Mouse (Mus musculus) hindbrain, embryonic 14.5 days (tissue): ENCODE data around the gene Olfr297. TPM values are rescaled to one million over a fixed set of nuclear protein-coding genes. Genes with fewer than 3 reads are reported as not detected.

ENCODE experiments used
- ATAC-seq: fragments of 200-750 bp; cut with Nextera tagmentation; 2 replicates; pipeline ENCODE4 v1.8.0; 2017; ENCODE audit warnings: moderate number of reproducible peaks, mild to moderate bottlenecking, moderate TSS enrichment, moderate library complexity; ENCODE audit not compliant: low FRiP score
- DNase-seq: peaks from one replicate; pipeline ENCODE4 v3.0.0-alpha.2; 2015; ENCODE audit warnings: low spot score
- H3K27ac ChIP-seq: fragments of 300-500 bp; sonication (generic); 2 replicates; pipeline ENCODE4 v1.5.1; 2014; ENCODE audit warnings: mild to moderate bottlenecking, moderate library complexity
- H3K27me3 ChIP-seq: fragments of 300-500 bp; sonication (generic); 2 replicates; pipeline ENCODE4 v1.6.1; 2014; ENCODE audit warnings: mild to moderate bottlenecking, low read length, mixed read lengths; ENCODE audit not compliant: control insufficient read depth, insufficient read depth
- H3K36me3 ChIP-seq: fragments of 300-500 bp; sonication (generic); replicated peaks from 2 replicates; pipeline ENCODE4 v1.6.1; 2014; ENCODE audit not compliant: control insufficient read depth, insufficient read depth
- H3K4me1 ChIP-seq: fragments of 300-500 bp; sonication (generic); replicated peaks from 2 replicates; pipeline ENCODE4 v1.6.1; 2014; ENCODE audit warnings: antibody characterized with exemption, low read length, mixed read lengths; ENCODE audit not compliant: control insufficient read depth, insufficient read depth
- H3K4me2 ChIP-seq: fragments of 300-500 bp; sonication (generic); replicated peaks from 2 replicates; pipeline ENCODE4 v1.6.1; 2014; ENCODE audit warnings: mild to moderate bottlenecking, moderate library complexity
- H3K4me3 ChIP-seq: fragments of 300-500 bp; sonication (generic); replicated peaks from 2 replicates; pipeline ENCODE4 v1.5.1; 2014; ENCODE audit warnings: mild to moderate bottlenecking, low read length
- H3K9ac ChIP-seq: fragments of 300-500 bp; sonication (generic); 2 replicates; pipeline ENCODE4 v1.6.1; 2014
- H3K9me3 ChIP-seq: fragments of 300-500 bp; sonication (generic); 2 replicates; pipeline ENCODE4 v1.6.1; 2016; ENCODE audit warnings: low read length; ENCODE audit not compliant: control insufficient read depth
- WGBS: fragments of 180-500 bp; shearing (Covaris S2); extraction: QIAGEN DNeasy Blood & Tissue Kit; methylation state at CpG from one replicate; pipeline ENCODE4 v1.1.7; 2014; 5-methylcytosine and 5-hydroxymethylcytosine counted together
- polyA plus RNA-seq: library from polyadenylated mRNA; unstranded; fragments of >200 nt; fragmentation: Nextera tagmentation; extraction: Ambion mirVana; gene quantifications from 2 replicates; pipeline ENCODE4 v1.2.1, GENCODE M21; 2014

Olfr297 gene
- polyA plus RNA-seq, result not detected in 2 replicates

GRCm38 (mm10) chr7:86519668-86520067, at the start of gene Olfr297:
Gene Olfr297 (plus strand): TSS chr7:86519968.
- H3K36me3 ChIP-seq, result no peaks in the 10 kb centered on the region
- H3K4me1 ChIP-seq, result no peaks in the 10 kb centered on the region
- DNase-seq, result no peak

DNA sequence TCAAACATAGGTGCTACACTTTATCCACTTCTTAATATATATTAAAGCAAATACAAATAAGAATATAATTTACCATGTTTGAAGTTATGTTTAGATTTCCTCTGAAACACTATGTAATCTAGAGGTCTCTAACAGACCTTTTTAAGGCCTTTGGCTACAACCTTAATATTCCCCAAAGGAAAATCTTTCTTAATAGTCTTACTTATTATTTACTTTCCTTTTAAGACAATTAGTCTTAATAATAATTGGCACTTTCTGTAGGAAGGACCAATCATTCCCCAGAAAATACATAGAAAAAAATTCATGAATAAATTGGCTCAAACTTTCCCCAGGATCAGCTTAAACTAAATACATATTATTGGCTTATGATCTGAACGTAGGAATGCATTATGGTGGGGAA, 27.4 kb upstream of the Olfr297 start, which contains the start of gene Olfr298:
TSS of gene Olfr298 (minus strand) at position 101 of the 400 bp plus-strand sequence.
- Histone ChIP-seq H3K9ac (no peak within 1 kb of the TSS), H3K9me3 (no peaks in the 10 kb centered on the region), H3K27me3 (no peaks in the 10 kb centered on the region), H3K4me2 (no peak within 1 kb of the TSS), H3K36me3 (no peaks in the 10 kb centered on the region), H3K4me1 (no peaks in the 10 kb centered on the region), H3K4me3 (no peak within 1 kb of the TSS), H3K27ac (no peak within 1 kb of the TSS)
- 85% methylated on average over 1 of the region's 1 CpGs for WGBS
- no peak for DNase-seq
- ATAC-seq, result no peak

More at GRCm38 (mm10) chr7:86519668-86520067, at the start of gene Olfr297:
- no peaks in the 10 kb centered on the region for H3K27me3 ChIP-seq
- H3K9me3 ChIP-seq, result no peaks in the 10 kb centered on the region
- ATAC-seq, result no peak
- H3K27ac ChIP-seq, result no peak within 1 kb of the TSS
- no peak within 1 kb of the TSS for H3K9ac ChIP-seq
- H3K4me2 ChIP-seq, result no peak within 1 kb of the TSS
- H3K4me3 ChIP-seq, result no peak within 1 kb of the TSS

Other genes starting within 250 kb of the Olfr297 start
- not detected in 2 replicates for gene Olfr310, start 242.8 kb upstream of the Olfr297 start, polyA plus RNA-seq
- gene Olfr309, start 206.3 kb upstream of the Olfr297 start, polyA plus RNA-seq, result not detected in 2 replicates
- not detected in 2 replicates for gene Olfr308, start 194.3 kb upstream of the Olfr297 start, polyA plus RNA-seq
- gene Olfr307, start 182.4 kb upstream of the Olfr297 start, polyA plus RNA-seq, result not detected in 2 replicates
- not detected in 2 replicates for gene Olfr305, start 153.0 kb upstream of the Olfr297 start, polyA plus RNA-seq
- gene Olfr304, start 133.3 kb upstream of the Olfr297 start, polyA plus RNA-seq, result not detected in 2 replicates
- not detected in 2 replicates for gene Olfr303, start 122.2 kb upstream of the Olfr297 start, polyA plus RNA-seq
- not detected in 2 replicates for gene Olfr301, start 116.1 kb upstream of the Olfr297 start, polyA plus RNA-seq
- gene Olfr299, start 60.0 kb upstream of the Olfr297 start, polyA plus RNA-seq, result not detected in 2 replicates
- not detected in 2 replicates for gene Olfr298, start 27.5 kb upstream of the Olfr297 start, polyA plus RNA-seq
- not detected in 2 replicates for gene Olfr295, start 63.9 kb downstream of the Olfr297 start, polyA plus RNA-seq
- not detected in 2 replicates for gene Olfr294, start 96.7 kb downstream of the Olfr297 start, polyA plus RNA-seq
- gene Olfr293, start 129.1 kb downstream of the Olfr297 start, polyA plus RNA-seq, result not detected in 2 replicates
- not detected in 2 replicates for gene Olfr292, start 168.4 kb downstream of the Olfr297 start, polyA plus RNA-seq